Mouse (Mus musculus) forebrain, postnatal 0 days (tissue): ENCODE results near the gene Sik3. TPM values are rescaled to one million over a fixed set of nuclear protein-coding genes. Genes with fewer than 3 reads are reported as not detected.
A peak's percentile ranks its signal among the peaks of the same experiment; 100 is the strongest.

Source experiments
- ATAC-seq: fragments of 200-750 bp; cut with Nextera tagmentation; 2 replicates; pipeline ENCODE4 v1.8.0; 2017; ENCODE audit warnings: mild to moderate bottlenecking, moderate library complexity
- DNase-seq: peaks from one replicate; pipeline ENCODE4 v3.0.0-alpha.2; 2015
- H3K27ac ChIP-seq: fragments of 300-500 bp; sonication (generic); 2 replicates; pipeline ENCODE4 v1.5.1; 2014; ENCODE audit warnings: low read depth, mild to moderate bottlenecking, antibody characterized with exemption, low read length, moderate library complexity, mixed read lengths
- H3K27me3 ChIP-seq: fragments of 300-500 bp; sonication (generic); 2 replicates; pipeline ENCODE4 v1.6.1; 2014; ENCODE audit warnings: mild to moderate bottlenecking, low read length, mixed read lengths; ENCODE audit not compliant: insufficient read depth
- H3K36me3 ChIP-seq: fragments of 300-500 bp; sonication (generic); 2 replicates; pipeline ENCODE4 v1.6.1; 2014; ENCODE audit warnings: mild to moderate bottlenecking, moderate library complexity; ENCODE audit not compliant: insufficient read depth
- H3K4me1 ChIP-seq: fragments of 300-500 bp; sonication (generic); 2 replicates; pipeline ENCODE4 v1.6.1; 2014; ENCODE audit warnings: antibody characterized with exemption; ENCODE audit not compliant: insufficient read depth
- H3K4me2 ChIP-seq: fragments of 300-500 bp; sonication (generic); 2 replicates; pipeline ENCODE4 v1.6.1; 2014; ENCODE audit warnings: low read depth, mild to moderate bottlenecking, moderate library complexity
- H3K4me3 ChIP-seq: fragments of 300-500 bp; sonication (generic); 2 replicates; pipeline ENCODE4 v1.5.1; 2014; ENCODE audit warnings: low read depth, low read length, mixed read lengths
- H3K9ac ChIP-seq: fragments of 300-500 bp; sonication (generic); 2 replicates; pipeline ENCODE4 v1.6.1; 2014; ENCODE audit warnings: mild to moderate bottlenecking
- H3K9me3 ChIP-seq: fragments of 300-500 bp; sonication (generic); 2 replicates; pipeline ENCODE4 v1.6.1; 2016; ENCODE audit warnings: low read length
- CTCF ChIP-seq: sonication (generic); IDR thresholded peaks from 2 replicates; pipeline ENCODE4 v1.5.1; 2016; ENCODE audit warnings: antibody characterized with exemption, control low read depth, low read depth
- WGBS: fragments of 180-500 bp; shearing (Covaris S2); extraction: QIAGEN DNeasy Blood & Tissue Kit; methylation state at CpG from one replicate; pipeline ENCODE4 v1.1.7; 2014; 5-methylcytosine and 5-hydroxymethylcytosine counted together
- polyA plus RNA-seq: library from polyadenylated mRNA; unstranded; fragments of >200 nt; fragmentation: Nextera tagmentation; extraction: Ambion mirVana; gene quantifications from 2 replicates; pipeline ENCODE4 v1.2.1, GENCODE M21; 2015
- total RNA-seq: library from RNA; depleted of rRNA; stranded (reverse); fragments of >200 nt; gene quantifications from 2 replicates; pipeline ENCODE4 v1.2.3, GENCODE M21; 2014; rRNA removed

The Sik3 gene
- total and polyA plus RNA-seq, 2 experiments from 2014 or later, result 9.3 to 27.9 TPM

DNA sequence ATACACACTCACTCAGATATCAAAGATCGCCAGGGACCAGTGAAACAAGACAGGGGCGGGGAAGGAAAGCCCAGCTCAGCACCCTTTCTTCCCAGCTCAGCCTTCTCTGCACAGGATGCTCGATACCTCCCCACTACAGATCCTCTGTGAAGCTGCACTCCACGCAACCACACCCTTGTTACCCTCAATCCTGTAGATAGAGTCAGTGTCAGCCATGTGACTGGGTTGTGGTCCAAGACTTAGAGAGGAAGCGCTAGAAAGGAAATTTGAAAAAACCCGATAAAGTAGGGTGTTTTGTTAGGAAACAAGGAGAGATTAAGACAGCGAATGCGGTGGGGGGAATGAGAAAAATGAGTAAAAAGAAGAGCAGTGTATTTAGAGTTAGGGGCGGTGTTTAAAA, 259.4 kb downstream of the Sik3 start:
- no peak for DNase-seq
- Histone ChIP-seq H3K4me1 (peaks cover 7% of the 10 kb centered on the region; the same call in 1 of the 2 replicates), H3K36me3 (peaks cover 28% of the 10 kb centered on the region), H3K9ac (no peak overlapping the region), H3K27me3 (no peaks in the 10 kb centered on the region; the same call in 1 of the 2 replicates), H3K27ac (no peak overlapping the region), H3K4me3 (no peak overlapping the region), H3K4me2 (no peak overlapping the region), H3K9me3 (no peaks in the 10 kb centered on the region)
- no peak for TF ChIP-seq CTCF
- ATAC-seq, result no peak
- WGBS, result 88% methylated on average over 9 of the region's 9 CpGs

DNA sequence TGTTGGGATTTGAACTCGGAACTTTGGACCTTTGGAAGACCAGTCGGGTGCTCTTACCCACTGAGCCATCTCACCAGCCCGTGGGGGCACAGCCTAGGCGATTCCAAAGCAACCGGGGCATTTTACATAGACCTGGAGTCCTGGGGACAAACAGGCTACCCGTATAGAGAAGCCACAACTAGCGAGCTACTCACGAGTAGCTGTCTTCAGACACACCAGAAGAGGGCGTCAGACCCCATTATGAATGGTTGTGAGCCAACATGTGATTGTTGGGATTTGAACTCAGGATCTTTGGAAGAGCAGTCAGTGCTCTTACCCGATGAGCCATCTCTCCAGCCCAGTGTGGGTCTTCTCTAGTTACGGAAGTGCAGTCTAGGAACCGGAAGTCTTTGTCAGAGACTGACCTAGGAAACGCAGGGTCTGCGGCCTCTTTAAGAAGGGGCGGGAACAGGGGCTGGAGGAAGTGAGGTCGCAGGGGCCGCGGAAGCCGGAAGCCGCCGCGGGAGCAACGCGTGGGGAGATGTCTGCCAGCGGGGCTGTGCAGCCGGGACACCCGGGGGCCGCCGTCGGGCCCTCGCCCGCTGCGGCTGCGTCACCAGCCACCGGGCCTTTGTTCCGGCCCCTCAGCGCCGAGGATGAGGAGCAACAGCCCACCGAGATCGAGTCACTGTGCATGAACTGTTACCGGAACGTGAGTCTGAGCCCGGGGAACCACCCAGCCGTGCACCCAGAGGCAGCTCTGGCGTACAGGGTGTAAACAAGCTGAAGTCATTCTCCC, 260.2 kb downstream of the Sik3 start, which contains the start of gene Zpr1:
TSS of gene Zpr1 (plus strand) at position 388 of the 778 bp plus-strand sequence.
- ATAC-seq (peak; percentile 98), DNase-seq (peak; percentile 92)
- TF ChIP-seq CTCF, result peak; percentile 63
- Histone ChIP-seq H3K27ac (peak within 1 kb of the TSS; percentile 74), H3K36me3 (peaks cover 36% of the 10 kb centered on the region), H3K4me2 (peak within 1 kb of the TSS; percentile 79), H3K27me3 (no peaks in the 10 kb centered on the region; the same call in 1 of the 2 replicates), H3K9me3 (no peaks in the 10 kb centered on the region), H3K4me3 (peak within 1 kb of the TSS; percentile 79), H3K4me1 (peaks cover 7% of the 10 kb centered on the region; the same call in 1 of the 2 replicates), H3K9ac (peak within 1 kb of the TSS; percentile 73)
- WGBS, result 6% methylated on average over 45 of the region's 45 CpGs

Other genes starting within 250 kb of the Sik3 start
- gene Cep164, start 184.1 kb upstream of the Sik3 start, total RNA-seq, result 16.3 and 22.0 TPM in 2 replicates
- gene Cep164, start 184.1 kb upstream of the Sik3 start, polyA plus RNA-seq, result 7.3 and 10.4 TPM in 2 replicates
- 40.9 and 48.5 TPM in 2 replicates for gene Bace1, start 174.2 kb upstream of the Sik3 start, total RNA-seq
- gene Bace1, start 174.2 kb upstream of the Sik3 start, polyA plus RNA-seq, result 25.1 and 39.1 TPM in 2 replicates
- gene Pcsk7, start 106.3 kb upstream of the Sik3 start, total RNA-seq, result 32.5 and 33.8 TPM in 2 replicates
- 13.7 and 16.1 TPM in 2 replicates for gene Pcsk7, start 106.3 kb upstream of the Sik3 start, polyA plus RNA-seq
- 52.2 and 62.9 TPM in 2 replicates for gene Rnf214, start 105.9 kb upstream of the Sik3 start, total RNA-seq
- 53.8 and 73.5 TPM in 2 replicates for gene Rnf214, start 105.9 kb upstream of the Sik3 start, polyA plus RNA-seq
- gene Tagln, start 76.8 kb upstream of the Sik3 start, total RNA-seq, result 5.6 and 7.7 TPM in 2 replicates
- 3.5 and 3.7 TPM in 2 replicates for gene Tagln, start 76.8 kb upstream of the Sik3 start, polyA plus RNA-seq
- gene Sidt2, start 57.6 kb upstream of the Sik3 start, total RNA-seq, result 65.6 and 77.5 TPM in 2 replicates
- 33.5 and 46.5 TPM in 2 replicates for gene Sidt2, start 57.6 kb upstream of the Sik3 start, polyA plus RNA-seq
- 318 and 354 TPM in 2 replicates for gene Pafah1b2, start 130 bp upstream of the Sik3 start, total RNA-seq
- gene Pafah1b2, start 130 bp upstream of the Sik3 start, polyA plus RNA-seq, result 222 and 258 TPM in 2 replicates
- gene Apoa1, start 215.8 kb downstream of the Sik3 start, total RNA-seq, result 1.1 and 1.4 TPM in 2 replicates
- gene Apoa1, start 215.8 kb downstream of the Sik3 start, polyA plus RNA-seq, result 2.3 and 3.0 TPM in 2 replicates
- not detected in 2 replicates for gene Apoc3, start 222.8 kb downstream of the Sik3 start, total RNA-seq
- 0.44 TPM in 1 of 2 replicates, not detected in the other for gene Apoc3, start 222.8 kb downstream of the Sik3 start, polyA plus RNA-seq
- gene Apoa4, start 227.9 kb downstream of the Sik3 start, total RNA-seq, result 0.31 TPM in 1 of 2 replicates, not detected in the other
- gene Apoa4, start 227.9 kb downstream of the Sik3 start, polyA plus RNA-seq, result not detected in 2 replicates